Mouse (Mus musculus): ENCODE measurements around the gene Apc2.

DNA sequence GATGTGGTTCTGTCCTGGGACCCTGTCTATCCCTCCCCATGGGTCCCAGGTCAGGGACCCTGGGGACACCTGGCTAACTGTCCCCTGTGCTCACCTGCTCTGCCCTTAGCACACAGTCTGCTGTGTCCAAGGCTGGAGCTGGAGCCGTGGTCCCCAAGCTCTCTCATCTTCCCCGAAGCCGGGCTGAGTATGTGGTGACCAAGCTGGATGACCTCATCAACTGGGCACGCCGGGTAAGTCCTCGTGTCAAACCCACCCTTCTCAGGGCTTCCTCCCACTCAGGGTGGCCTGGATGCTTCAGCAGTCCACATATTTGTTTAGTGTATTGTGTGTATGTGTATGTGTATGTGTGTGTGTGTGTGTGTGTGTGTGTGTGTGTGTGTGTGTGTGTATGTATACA is 42.2 kb upstream of the Apc2 start:
- TF ChIP-seq EP300 (IDR thresholded peaks at IDR 0.05; ENCODE audit: low read depth), result no peak
- no peak for TF ChIP-seq CTCF (IDR thresholded peaks at IDR 0.05; ENCODE audit: low read depth)
